Mouse (Mus musculus) ES-CJ7 (cell line): ENCODE results near the gene Gm49380.

Experiments
- DNase-seq: peaks from one replicate; pipeline ENCODE4 v3.0.0; 2011; ENCODE audit warnings: low read depth, low spot score

Gm49380 gene

DNA sequence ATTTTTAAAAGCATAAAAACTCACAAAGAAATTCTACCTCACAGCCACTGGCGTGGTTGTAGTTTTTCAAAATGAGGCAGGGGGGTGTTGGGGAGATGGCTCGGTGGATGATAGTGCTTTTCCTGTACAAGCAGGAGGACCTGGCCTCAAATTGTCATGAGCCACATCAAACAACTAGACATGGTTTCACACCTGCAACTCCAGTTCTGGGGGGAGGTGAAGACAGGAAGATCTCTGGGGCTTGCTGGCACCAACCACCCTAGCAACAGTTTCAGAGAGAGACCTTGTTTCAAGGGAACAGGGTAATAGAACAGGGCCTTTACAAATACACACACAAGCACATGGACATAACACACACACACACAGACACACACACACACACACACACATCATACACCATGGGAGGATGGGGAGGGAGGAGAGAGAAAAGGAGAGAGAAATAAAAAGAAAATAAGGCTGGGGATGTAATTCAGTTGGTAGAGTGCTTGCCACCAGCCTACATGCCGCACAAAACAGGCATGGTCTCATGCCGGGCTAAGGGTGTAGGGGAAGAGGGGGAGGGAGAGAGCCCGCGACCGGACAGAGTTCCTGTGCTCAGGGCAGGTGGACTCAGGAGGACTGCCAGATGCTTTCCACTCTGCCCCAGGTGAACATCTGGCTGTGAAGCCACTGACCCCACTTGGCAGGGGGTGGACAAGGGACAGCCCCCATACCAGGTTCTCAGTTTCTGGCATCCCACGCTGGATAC is 91.0 kb downstream of the Gm49380 start:
- DNase-seq, result no peak

GRCm38 (mm10) chr9:44020001-44020400 is 93.3 kb downstream of the Gm49380 start:
- DNase-seq, result no peak

DNA sequence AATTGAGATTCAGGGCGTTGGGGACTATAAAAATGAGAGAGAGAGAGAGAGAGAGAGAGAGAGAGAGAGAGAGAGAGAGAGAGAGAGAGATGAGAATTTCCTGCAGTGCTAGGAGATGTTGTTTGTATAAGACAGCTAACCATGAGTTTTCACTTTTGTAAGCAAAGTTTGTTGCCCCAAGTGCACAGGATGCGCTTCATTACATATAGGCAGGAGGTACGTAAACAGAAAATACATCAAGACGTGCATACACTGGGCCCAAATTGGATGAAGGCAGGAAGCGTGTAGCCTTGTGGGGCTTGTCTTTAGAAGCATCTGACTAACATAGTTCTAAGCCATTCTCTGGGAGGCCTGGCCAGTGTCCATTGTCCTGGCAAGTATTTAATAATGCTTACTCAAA is 95.5 kb downstream of the Gm49380 start:
- DNase-seq, result no peak
